Mouse (Mus musculus) kidney, adult 2 months (tissue): Measurements from ENCODE around the gene Ano3.

Source experiments
- CTCF ChIP-seq: fragments of 200-500 bp; conservative IDR thresholded peaks from 2 replicates; pipeline ENCODE4 v1.5.1; 2011; ENCODE audit warnings: low read depth, mild to moderate bottlenecking, control low read depth, low read length, moderate library complexity, mixed read lengths; ENCODE audit not compliant: insufficient read depth, insufficient read length
- POLR2A ChIP-seq: fragments of 200-500 bp; IDR thresholded peaks from one replicate; pipeline ENCODE4 v1.6.1; 2011; ENCODE audit warnings: low read depth, low read length, control low read depth

- no peak for TF ChIP-seq CTCF
- TF ChIP-seq POLR2A = no peak
These were observed 5.6 kb downstream of the Ano3 start for GRCm38 (mm10) chr2:110945171-110945570.
